Mouse (Mus musculus): Measurements from ENCODE around the gene Prg3. TPM values are rescaled to one million over a fixed set of nuclear protein-coding genes. Genes with fewer than 3 reads are reported as not detected.

The Prg3 gene
- total RNA-seq, 2 experiments from 2014 or later = 0.50 to 0.73 TPM

DNA sequence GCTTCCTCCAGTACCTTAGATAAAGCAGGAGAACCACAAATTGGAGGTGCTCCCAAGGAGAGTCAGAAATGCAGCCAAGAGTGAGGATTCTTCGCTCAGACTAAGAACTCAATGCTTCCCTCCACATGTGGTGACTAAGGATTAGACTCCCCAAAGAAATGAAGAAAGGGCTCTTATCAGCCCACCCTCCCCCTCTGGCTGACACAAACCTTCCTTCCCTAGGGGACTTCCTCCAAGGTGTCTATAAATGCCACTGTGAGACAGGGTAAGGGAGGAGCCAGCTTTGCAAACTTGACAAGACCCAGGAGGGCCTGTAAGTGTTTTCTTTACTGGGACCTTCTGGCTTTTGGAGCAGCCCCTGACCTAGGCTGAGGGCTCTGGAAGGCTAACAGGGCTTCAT lies 7.8 kb upstream of the Prg3 start, which contains the start of gene Prg2:
TSS of gene Prg2 (plus strand) at position 274 of the 400 bp plus-strand sequence.
- no peak for DNase-seq (ENCODE audit: low spot score in 2 of 2)

DNA sequence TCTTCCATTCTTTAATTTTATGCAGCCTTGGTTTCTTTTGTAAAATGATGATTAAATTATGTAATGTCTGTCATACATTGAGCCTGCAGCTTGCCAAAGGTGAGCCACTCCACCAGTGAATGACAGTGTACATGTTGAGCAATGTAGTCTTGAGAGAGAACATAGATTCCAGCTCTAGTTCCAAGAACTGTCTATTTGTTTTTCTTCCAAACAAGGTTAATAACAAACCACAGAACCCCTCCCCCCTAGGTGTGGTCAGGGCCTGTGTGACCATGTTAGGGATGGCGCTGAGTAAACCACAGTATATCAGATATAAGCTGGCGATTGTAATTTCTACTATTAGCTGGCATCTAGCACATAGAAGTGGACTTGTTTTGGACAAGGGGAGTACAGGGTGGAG lies 8.4 kb downstream of the Prg3 start:
- DNase-seq (ENCODE audit: low spot score in 2 of 2) = no peak

DNA sequence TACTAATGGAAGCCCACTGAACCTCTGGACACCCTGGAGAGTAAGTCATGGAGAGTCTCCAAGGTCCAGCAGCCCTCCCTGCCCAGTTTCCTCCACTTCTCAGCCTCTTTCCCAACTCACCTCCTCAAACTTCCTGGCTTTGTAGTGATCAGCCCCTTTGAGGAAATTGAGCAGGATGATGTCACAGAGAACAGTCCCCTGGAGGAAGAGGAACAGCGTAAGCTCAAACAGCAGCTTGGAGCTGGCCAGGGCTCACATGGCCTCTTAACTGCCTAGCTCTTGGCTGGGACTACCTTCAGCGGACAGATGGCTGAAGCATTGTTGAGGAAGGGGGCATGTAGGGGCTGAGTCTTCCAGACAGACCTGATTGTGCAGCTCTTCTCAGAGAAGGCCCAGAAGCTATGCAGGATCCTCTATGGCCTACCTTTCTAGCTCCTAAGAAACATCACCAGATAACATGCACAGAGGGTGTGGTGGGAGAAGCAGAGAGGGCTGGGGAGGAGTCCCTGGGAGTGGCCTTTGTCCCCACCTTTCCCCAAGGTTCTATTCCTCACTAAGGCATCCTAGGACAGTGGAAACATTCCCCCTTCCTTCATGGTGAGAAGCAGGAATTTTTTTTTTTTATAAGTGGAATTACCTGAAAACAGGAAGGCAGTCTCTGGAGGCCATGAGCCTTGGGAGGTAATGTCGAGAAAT lies 11.6 kb downstream of the Prg3 start:
- no peak for DNase-seq (ENCODE audit: low spot score in 2 of 2)

DNA sequence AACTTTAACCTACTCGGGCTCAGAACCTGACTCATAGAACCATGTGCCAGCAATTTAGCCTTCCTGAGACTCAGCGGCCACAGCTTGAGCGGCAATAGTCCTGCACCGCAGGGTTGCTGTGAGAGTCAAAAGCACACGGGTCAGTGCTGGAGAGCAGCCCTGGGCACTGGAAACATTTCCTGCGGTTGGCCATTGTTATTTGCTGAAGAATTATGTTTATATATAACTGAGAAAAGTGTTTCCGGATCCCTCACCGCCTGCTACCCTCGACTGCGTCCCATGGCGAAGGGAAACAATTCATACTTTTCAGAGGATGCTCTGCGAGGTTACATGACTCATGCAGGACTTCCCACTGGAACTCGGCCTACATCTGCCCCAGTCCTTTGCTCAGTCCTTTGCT lies 13.5 kb downstream of the Prg3 start:
- DNase-seq (ENCODE audit: low spot score in 2 of 2) = no peak

DNA sequence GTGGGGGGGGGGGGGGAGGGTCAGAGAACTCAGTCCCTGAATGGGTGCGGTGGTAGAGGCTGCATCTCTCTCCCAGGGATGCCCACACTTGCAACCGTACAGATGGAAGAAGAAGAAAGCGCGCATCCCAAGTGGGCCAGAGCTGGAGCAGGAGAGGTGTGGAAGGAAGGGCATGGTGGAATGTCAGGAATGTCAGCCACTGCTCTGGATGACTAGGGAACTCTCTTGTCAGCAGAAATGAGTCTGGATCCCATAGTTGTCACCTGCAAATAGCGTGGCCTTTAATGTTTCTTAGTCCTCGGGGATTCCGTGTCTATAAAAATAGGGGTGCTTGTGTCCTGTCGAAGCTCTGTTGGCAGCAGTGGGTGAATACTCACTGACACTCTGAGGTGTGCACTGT lies 14.6 kb downstream of the Prg3 start:
- no peak for DNase-seq (ENCODE audit: low spot score in 2 of 2)

DNA sequence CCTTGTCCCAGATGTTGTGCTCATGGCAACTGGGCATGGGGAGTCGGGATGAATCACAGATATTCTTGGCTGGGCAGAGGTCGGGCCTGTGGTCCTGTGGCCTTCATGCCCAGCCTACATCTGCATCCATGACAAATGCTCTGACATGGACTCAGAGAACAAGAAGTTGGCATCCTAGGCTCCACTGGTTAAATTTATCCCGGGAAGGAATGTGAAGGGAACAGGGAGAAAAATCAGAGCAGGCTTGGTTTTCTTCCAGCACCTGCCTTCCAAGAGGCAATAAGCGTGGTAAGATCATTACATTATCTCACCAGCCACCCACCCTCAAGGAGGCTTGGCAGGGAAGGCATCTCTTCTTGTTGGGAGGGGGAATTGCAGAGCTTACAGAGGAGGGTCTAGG lies 16.3 kb downstream of the Prg3 start:
- DNase-seq (ENCODE audit: low spot score in 2 of 2) = no peak

DNA sequence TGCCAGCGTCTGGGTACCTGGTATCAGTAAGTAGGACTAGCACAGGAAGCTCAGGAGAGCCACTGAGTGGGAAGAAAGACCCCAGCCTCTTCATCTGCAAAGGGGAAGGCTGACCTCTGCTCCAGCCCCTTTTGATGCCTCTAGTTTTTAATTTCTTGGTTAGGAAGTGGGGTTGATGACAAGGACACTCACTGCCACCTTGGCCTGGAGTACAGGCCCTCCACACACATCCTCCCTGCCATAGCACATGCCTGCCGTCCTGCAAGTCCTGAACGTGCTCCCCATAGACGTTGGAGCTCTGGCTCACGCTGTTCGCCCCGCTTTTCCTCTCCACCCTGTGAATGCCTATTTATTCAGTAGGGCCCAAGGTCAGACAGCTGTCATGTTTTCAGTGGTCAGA lies 18.6 kb downstream of the Prg3 start:
- DNase-seq (ENCODE audit: low spot score in 2 of 2) = no peak

DNA sequence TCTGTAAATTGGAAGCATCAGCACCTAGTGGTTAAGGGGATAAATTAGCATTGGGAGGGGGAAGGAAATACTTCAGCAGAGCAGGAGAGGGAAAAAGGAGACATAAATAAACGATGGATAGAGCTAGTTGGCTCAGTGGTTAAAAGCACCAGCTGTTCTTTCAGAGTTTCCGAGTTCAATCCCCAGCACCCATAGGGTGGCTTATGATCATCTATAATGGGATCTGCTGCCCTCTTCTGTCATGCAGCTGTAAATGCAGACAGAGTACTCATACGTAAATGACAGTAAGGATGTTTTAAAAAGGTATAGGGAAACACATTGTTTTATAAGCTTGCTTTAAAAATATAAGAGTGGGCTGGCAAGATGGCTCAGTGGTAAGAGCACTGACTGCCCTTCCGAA lies 19.7 kb downstream of the Prg3 start:
- no peak for DNase-seq (ENCODE audit: low spot score in 2 of 2)

DNA sequence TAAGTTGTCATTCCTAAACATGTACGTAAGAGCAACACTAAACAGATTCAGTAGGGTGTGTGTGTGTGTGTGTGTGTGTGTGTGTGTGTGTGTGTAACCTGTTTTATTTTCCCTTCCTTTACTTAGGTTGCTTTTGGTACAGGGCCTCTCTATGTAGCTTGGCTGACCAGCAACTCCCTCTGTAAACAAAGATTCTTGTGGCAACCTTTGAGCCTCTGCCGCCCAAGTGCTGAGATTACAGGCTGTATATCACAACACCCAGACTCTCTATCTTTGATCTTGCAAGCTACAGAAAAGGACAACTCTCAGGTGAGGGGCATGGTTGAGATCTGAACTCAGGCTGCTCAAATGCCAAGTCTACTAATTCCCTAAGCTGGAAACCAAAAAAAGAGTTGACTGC lies 21.2 kb downstream of the Prg3 start:
- no peak for DNase-seq (ENCODE audit: low spot score in 2 of 2)

DNA sequence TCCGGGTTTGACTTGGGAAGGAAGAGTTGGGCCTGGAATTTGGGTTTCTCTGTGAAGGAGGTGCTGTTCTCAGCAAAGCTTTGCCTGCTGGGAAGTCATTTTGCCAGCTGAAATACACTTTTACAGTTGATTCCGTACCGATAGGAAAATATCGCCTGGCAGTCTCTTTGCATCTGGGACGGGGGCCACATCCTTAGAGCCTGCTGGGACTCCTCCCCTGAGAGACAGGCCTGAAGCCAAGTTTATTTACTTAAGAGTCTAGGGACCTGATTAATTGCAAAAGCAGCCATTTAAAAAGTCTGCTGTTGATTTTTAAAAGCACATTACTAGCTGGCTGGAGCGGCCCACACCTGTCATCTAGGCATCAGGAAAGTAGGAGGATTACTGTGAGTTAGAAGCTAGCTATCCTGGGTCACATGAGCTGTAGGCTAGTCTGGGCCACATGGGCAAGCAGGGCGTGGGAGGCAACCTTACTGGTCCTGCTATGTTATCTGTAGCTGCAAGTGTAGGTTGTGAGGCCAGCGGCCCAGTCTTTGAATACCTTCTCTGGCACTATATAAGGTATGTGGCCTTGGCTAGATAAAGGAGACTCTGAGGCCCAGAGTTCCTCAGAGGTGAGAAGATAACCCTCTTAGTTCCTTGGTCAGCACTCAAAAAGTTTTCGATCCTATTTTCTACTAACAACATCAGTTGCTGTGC lies 24.0 kb downstream of the Prg3 start:
- no peak for DNase-seq (ENCODE audit: low spot score in 2 of 2)

DNA sequence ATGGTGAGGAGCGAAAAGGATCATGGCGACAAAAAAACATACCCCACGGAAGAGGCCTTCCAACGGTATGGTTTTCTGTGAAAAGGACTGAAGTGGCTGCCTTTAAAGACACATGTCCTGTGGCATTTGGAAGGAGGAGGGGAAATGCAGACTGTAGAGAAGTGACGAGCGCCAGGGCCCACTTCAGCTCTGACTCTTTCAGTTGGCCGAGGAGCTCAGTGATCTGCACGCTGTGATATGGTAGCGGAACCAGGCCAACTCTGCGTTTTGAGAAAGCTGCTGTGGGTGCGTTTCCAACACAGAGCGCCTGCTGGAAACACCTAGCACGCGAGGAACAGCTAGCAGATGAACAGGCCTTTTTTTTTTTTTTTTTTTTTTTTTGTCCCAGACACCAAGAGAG lies 24.7 kb downstream of the Prg3 start:
- no peak for DNase-seq (ENCODE audit: low spot score in 2 of 2)

DNA sequence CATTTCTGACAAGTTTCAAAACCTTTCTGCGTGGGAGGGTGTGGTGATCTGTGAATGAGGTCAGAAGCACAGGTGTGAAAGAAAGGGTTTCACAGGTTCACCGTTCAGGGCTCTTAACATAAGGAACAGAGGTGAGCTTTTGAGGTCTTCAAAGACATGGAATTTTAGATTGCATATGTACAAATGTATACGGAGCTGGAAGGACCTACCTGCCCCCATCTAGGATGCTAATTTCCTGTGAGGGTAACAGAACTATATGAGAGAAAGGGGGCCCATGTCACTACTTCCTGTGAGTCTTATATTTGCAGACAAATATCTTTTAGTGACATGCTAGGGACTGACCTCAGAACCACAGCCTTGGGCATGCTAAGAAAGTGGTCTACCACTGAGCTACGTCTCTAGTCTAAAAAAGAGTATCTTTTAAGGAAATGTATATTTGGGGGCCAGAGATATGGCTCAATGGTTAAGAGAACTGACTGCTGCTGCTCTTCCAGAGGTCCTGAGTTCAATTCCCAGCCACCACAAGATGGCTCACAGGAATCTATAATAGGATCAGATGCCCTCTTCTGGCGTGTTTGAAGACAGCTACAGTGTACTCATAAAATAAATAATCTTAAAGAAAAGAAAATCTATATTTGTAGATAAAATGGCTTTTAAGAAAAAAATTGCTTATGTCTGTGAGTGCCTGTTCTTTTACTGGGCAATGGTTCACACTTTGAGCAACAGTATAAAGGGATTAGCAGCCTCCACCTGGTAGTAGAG lies 26.0 kb downstream of the Prg3 start:
- DNase-seq (ENCODE audit: low spot score in 2 of 2) = no peak

DNA sequence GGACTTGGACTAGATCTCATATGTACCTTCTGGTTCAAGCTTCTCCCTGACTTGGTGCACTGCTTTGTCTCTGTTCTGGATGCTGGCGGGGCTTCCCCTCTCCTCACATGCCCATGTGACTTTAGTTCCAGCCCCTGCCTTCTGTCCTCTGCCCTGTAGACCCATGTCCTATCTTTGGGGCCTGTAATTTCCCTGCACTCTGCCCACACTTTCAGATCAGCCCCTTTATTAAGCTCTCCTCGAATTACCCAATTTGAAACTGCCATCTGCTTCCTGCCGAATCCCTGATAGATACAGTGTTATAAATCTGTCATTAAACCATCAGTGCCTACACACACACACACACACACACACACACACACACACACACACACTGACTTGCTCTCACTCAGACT lies 26.6 kb downstream of the Prg3 start:
- DNase-seq (ENCODE audit: low spot score in 2 of 2) = no peak

DNA sequence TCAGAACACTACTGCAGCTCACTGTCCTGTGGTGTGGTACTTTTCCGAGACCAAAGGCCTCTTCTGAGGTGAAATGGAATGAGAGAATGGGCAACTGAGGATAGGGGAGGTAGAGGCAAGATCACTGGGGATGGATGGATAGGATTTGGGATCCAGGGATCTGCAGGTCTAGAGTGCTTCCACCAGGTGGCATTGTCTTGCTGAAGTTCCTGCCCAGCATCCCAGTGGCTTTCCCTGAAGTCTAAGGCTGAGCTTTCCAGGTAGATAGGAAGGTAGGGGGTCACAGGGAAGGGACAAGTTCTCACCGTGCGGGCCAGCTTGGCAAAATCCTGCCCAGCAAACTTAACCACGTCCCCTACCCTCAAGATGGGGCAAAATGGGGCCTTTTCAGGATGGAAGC lies 34.0 kb downstream of the Prg3 start:
- no peak for DNase-seq (ENCODE audit: low spot score in 2 of 2)

DNA sequence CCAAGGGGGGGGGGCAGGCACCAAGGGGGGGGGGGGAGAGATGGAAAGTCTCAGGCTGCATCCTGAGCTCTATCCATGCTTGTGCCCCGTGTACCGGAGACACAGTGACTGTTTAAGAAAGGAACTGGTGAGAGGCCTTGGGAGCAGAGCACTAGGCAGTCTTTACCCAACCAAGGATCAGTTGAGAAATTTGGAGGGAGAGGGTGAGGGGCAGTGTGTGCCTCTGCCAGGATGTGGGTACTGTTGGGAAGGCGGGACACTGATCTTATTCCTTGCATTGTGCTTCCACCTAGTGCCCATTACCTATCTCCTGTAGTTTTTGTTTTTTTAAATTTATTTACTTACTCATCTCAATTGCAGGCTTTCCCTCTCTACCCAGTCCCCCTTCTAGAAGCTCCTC lies 38.2 kb downstream of the Prg3 start:
- DNase-seq (ENCODE audit: low spot score in 2 of 2) = no peak

DNA sequence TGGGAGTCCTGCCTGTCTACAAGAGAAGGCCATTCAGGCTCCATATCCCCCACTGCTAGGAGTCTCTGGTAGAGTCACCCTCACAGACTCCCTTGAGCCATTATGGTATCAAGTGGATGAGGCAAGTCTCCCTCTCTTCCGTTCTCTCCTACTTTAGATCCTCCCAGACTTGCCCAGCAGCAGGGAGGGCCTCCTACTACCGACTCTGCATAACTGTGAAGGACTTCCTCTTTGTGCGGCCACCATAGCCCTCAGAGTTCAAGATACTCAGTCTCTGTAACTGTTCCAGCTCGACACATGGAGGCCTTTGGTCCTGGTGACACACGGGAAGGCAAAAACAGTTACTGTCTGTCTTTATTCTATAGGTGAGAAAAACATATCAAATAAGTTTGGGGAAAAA lies 39.3 kb downstream of the Prg3 start:
- DNase-seq (ENCODE audit: low spot score in 2 of 2) = no peak

DNA sequence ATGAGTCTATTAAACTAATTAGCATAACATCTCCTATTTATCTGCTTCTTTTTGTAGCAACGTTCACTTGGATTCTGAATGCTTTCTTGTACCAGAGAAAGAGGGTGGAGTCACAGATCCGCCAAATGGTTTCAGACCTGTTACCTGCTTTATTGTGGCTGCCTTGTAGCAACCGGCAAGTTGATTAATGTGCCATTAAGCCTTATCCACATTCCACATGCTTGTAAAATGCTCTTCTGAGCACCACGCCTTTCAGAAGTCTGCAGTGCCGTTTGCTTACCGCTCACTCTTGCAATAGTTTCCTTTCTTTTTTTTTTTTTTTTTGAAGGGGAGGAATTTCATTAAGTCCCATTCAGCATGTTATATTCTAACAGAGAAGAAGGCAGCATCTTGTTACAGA lies 41.9 kb downstream of the Prg3 start:
- DNase-seq (ENCODE audit: low spot score in 2 of 2) = no peak

DNA sequence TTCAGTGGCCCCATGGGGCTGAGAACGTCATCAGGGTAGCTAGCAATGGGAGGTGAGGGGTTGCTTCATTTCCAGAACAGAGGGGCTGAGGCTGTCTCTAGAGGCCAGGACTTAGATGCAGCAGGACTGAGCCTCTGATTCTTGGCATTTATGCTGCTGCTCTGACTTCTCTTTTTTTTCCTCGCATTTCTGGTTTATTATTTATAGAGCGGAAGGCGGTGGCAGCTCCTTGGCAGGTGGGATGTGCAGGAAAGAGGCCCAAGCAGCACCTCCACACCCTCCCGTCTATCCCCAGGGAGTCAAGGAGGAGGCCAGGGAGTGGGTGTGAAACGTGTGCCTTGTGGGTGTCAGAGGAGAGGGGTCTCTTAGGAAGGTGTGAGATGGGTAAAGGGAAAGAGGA lies 43.0 kb downstream of the Prg3 start:
- DNase-seq (ENCODE audit: low spot score in 2 of 2) = no peak

DNA sequence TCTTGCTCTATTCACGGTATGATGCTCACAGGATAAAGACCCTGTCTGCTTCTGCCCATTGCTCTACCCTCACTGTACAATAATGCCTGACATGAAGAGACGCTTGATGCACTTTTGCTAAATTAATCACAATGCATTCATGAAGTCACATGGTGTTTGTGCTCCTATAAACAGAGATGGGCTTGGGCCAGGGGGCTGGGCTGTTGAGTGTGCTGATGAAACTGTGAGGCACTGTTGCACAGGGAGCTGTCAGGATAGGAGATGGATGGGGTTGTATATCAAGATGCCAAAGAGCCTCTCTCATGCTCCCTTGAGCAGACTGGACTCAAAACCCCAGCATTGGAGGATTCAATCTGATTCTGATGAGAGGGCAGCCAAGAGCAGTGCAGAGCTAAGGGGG lies 45.1 kb downstream of the Prg3 start:
- DNase-seq (ENCODE audit: low spot score in 2 of 2) = no peak

DNA sequence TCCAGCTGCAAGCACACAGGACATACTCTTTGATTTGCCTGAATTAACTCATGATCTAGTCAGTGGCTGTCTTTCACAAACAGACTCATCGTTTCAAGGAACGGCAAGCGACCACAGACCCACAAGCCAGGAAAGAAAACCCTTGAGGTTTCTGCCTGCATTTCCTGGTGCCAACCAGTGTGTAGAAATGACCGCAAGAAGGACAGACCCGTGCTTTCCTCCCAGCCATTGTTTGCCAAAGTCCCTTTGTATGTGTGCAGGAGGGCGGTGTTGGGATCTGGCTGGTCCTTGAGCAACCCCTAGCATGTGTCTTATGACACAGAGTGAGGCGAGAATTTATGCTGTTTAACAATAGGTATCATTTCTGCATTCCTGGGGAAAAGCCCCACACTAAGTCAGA lies 46.2 kb downstream of the Prg3 start:
- DNase-seq (ENCODE audit: low spot score in 2 of 2) = no peak

DNA sequence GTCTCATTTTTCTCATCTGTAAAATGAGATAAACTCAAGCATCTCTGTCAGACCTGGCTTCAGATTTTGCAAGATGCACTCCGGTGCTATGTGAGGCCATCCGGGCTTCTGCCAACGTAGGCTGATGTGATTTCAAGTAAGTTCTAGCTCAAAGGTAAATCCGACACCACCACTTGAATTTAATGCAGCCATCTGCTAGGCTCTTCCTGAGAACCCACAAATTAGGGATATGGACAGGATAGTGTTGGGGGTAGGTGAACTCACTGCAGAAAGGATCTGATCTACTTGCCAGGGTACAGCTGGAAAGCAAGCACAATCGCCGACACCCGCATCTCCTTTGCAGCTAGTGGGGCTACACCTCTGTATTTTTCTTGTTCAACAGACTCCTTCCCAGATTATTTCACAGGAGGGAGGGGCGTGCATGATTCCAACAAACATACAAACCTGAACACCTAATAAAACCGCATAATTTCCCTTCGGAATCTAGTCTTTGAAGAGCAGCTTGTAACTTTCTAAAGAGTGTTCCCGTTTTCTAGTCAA lies 48.6 kb downstream of the Prg3 start:
- DNase-seq (ENCODE audit: low spot score in 2 of 2) = no peak
